Mouse (Mus musculus): ENCODE data around the gene Cyfip1. TPM values are rescaled to one million over a fixed set of nuclear protein-coding genes. Genes with fewer than 3 reads are reported as not detected.

The Cyfip1 gene
- polyA plus RNA-seq (2017; shearing (Covaris generic)) = 91.1 TPM

DNA sequence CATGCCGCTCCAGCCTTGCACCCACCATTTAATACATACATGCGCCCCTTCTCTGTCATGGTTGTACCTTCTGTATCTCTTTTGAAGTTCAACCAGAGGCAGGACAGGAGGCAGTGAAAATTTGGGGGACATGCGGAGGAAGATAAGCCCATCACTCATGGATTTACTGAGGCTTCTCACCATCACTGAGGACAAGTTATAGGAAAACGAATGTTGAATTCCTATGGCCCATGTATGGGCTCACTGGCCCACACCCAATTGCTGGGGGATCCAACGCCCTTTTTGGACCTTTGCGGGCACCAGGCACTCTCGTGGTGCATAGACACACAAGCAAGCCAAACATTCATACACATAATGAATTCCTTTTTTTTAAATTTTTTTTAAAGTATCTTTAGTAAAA is at the start of gene Cyfip1:
Gene Cyfip1 (plus strand): TSS at position 301 of the 400 bp plus-strand sequence.

DNA sequence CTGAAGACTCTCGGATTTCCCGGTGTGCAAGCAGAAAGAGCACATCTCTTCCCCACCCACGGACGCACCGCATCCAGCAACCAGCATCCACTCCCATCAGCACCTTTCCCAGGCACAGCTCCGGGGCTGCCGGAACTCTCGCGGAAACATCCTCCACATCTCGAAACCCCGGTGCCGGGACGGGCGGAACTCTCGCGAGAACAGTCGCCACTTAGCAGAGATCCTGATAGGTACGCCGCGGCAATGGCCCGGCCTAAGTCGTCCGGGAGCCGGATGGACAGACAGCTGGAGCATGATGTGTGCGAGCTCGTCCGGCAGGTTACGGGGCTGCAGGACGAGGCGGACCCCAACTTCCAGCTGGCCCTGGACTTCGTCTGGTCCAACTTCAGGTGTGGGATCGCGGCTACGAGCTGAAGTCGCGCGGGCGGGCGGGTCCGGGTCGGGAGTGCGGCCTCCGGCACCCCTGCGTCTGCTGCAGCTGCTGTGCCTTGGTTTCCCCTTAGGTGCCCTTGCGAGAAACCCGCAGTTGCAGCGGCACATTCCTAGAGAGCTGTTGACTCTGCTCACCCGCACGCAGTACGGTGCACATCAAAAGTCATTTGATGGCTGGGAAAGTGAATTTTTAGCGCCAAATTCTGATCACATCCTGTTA is 47.5 kb upstream of the Cyfip1 start, which contains the start of gene Tubgcp5:
Gene Tubgcp5 (plus strand): TSS at position 203 of the 652 bp plus-strand sequence.

DNA sequence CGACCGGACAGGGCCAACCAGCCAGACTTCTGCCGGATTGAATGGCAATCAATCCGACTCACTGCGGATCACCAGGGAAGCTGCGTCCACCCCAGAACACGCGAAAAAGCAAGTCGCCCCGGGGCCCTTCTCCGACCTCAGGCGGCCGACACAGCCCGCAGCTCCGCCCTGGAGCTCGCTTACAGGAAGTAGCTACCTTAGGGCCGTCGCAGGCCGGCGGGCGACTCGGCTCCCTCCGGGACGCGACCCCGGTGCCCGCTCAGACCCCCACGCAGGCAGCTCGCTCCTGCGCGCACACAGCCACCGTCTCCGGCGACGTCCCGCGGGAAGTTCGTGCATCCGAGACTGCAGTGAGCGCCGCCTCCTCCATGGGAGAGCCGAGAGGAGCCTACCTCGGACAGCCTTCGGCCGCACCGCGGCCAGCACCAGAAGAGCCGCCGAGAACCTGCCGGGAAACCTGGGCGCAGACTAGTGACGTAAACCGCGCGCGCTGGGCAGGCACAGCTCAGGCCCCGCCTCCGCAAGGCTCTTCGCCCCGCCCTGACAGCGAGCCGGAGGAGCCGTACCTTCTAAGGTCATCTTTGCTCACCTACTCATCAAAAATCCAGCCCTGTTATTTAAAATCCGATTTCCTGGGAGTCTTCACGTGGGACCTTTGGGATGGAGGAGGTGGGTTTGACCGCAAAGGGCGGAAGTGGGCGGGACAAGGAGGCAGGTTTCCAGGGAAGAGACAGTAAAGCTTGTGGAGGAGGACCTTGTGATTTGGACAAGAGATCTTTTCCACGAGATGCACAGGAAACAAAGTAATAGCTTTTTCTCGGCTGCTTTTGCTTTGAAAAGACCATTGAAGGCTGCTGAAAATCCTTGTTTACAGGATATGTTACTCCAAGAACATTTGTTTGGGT is 120.7 kb downstream of the Cyfip1 start, which contains the start of gene Nipa2:
Gene Nipa2 (minus strand): TSS at position 473 of the 905 bp plus-strand sequence.

Other genes starting within 250 kb of the Cyfip1 start
- 0.38 TPM for gene Siglech, start 73.6 kb upstream of the Cyfip1 start, polyA plus RNA-seq (2017; shearing (Covaris generic))
- 58.9 TPM for gene Tubgcp5, start 47.6 kb upstream of the Cyfip1 start, polyA plus RNA-seq (2017; shearing (Covaris generic))
- 23.6 TPM for gene Nipa2, start 120.7 kb downstream of the Cyfip1 start, polyA plus RNA-seq (2017; shearing (Covaris generic))
- gene Nipa1, start 178.2 kb downstream of the Cyfip1 start, polyA plus RNA-seq (2017; shearing (Covaris generic)) = 0.10 TPM
- gene Herc2, start 208.5 kb downstream of the Cyfip1 start, polyA plus RNA-seq (2017; shearing (Covaris generic)) = 24.1 TPM

Data from CD4-positive, CD25-positive, alpha-beta regulatory T cell, adult 9 weeks (primary cell).